Mouse (Mus musculus): Measurements from ENCODE around the gene Srsf4. TPM values are rescaled to one million over a fixed set of nuclear protein-coding genes. Genes with fewer than 3 reads are reported as not detected.

Gene Srsf4
- total and polyA plus RNA-seq, 3 experiments = 53.7 to 163 TPM; not detected in 1

DNA sequence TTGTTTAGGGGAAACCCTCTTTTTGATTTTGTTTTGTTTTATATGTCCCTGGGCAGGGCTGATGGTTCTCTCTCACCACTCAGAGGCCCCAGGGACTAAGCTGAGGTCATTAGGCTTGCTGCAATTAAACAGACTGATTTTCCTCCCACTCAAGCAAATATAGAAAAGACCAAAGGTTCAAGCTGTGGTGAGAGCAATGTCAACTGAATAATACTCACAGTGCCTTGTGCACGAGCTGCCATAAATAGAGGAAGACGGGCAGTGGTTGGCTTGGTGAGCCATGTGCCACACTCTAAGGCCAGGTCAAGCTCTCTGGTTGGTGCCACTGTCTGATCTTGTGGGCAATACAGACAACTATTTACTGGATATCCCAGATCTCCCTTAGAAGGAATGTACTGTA lies 66.0 kb downstream of the Srsf4 start:
- Histone ChIP-seq H3K36me3 (ENCODE audit: control insufficient read depth in 1 of 2, insufficient read depth in 2 of 2, low read length in 2 of 2) (peaks cover 0 to 14% of the 10 kb centered on the region in 2 experiments; a peak in 2 of 4 replicates), H3K9ac (ENCODE audit: control insufficient read depth, low read depth, low read length, poor library complexity, severe bottlenecking) (no peak overlapping the region), H3K9me3 (replicated peaks; ENCODE audit: insufficient read depth, low read length) (no peaks in the 10 kb centered on the region), H3K4me1 (ENCODE audit: control insufficient read depth in 1 of 2, insufficient read depth in 2 of 2, low read length in 2 of 2) (no peaks in the 10 kb centered on the region), H3K4me3 (ENCODE audit: control insufficient read depth in 1 of 2, insufficient read depth in 1 of 2, low read depth in 2 of 2, low read length in 2 of 2) (no peak overlapping the region), H3K27ac (ENCODE audit: control insufficient read depth, low read depth, low read length) (no peak overlapping the region), H3K27me3 (ENCODE audit: control insufficient read depth in 1 of 2, insufficient read depth in 2 of 2, low read length in 2 of 2) (no peaks in the 10 kb centered on the region), H3K79me2 (ENCODE audit: control insufficient read depth, insufficient read depth, low read length, poor library complexity) (no peaks in the 10 kb centered on the region)
- no peak for TF ChIP-seq USF1 (IDR thresholded peaks at IDR 0.05; ENCODE audit: low read depth, low read length)
- TF ChIP-seq TBP (IDR thresholded peaks at IDR 0.05; ENCODE audit: low read depth, low read length) = no peak
- TF ChIP-seq MEF2A (IDR thresholded peaks at IDR 0.05; ENCODE audit: extremely low read depth, insufficient replicate concordance, low read depth, low read length, poor library complexity, severe bottlenecking) = no peak
- no peak for TF ChIP-seq CHD1 (IDR thresholded peaks at IDR 0.05; ENCODE audit: low read depth, low read length)
- no peak for TF ChIP-seq KAT2A (conservative IDR thresholded peaks at IDR 0.05; ENCODE audit: low read depth, low read length)
- TF ChIP-seq RAD21 (IDR thresholded peaks at IDR 0.05; ENCODE audit: low read depth, low read length) = no peak
- TF ChIP-seq HCFC1 (IDR thresholded peaks at IDR 0.05; ENCODE audit: low read depth, low read length) = no peak
- TF ChIP-seq UBTF (IDR thresholded peaks at IDR 0.05; ENCODE audit: borderline replicate concordance, insufficient read depth, low read depth, low read length) = no peak
- TF ChIP-seq MYB (IDR thresholded peaks at IDR 0.05; ENCODE audit: low read depth, low read length) = no peak
- no peak for TF ChIP-seq POLR2AphosphoS5 (IDR thresholded peaks at IDR 0.05; ENCODE audit: borderline replicate concordance, low read depth, low read length)
- TF ChIP-seq MAFK (IDR thresholded peaks at IDR 0.05; ENCODE audit: borderline replicate concordance, low read depth, low read length) = no peak
- no peak for TF ChIP-seq MXI1 (IDR thresholded peaks at IDR 0.05; ENCODE audit: low read depth, low read length)
- no peak for TF ChIP-seq CHD2 (IDR thresholded peaks at IDR 0.05; ENCODE audit: low read length)
- DNase-seq (ENCODE audit: low read depth, low spot score) = no peak

DNA sequence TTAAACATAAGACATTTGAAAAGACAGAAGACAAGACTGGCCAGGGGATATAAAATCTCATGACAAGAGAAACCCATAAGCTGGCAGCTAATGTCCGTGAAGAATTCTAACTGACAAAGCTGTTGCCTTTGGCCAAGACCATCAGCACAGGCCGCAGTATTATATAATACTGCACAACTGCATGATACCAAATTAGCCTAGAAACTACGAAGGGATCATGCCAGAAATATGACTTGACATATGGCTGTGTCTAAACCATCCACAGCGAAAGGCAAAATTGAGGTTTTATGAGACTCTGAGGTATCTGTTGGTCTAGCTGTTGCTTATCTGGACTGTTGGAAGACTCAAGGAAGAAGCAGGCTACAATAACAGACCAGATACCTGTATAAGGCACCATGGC lies 67.4 kb downstream of the Srsf4 start:
- Histone ChIP-seq H3K36me3 (ENCODE audit: control insufficient read depth in 1 of 2, insufficient read depth in 2 of 2, low read length in 2 of 2) (peaks cover 0 to 16% of the 10 kb centered on the region in 2 experiments; a peak in 2 of 4 replicates), H3K9me3 (replicated peaks; ENCODE audit: insufficient read depth, low read length) (no peaks in the 10 kb centered on the region), H3K4me3 (ENCODE audit: control insufficient read depth in 1 of 2, insufficient read depth in 1 of 2, low read depth in 2 of 2, low read length in 2 of 2) (no peak overlapping the region), H3K9ac (ENCODE audit: control insufficient read depth, low read depth, low read length, poor library complexity, severe bottlenecking) (no peak overlapping the region), H3K4me1 (ENCODE audit: control insufficient read depth in 1 of 2, insufficient read depth in 2 of 2, low read length in 2 of 2) (no peaks in the 10 kb centered on the region), H3K79me2 (ENCODE audit: control insufficient read depth, insufficient read depth, low read length, poor library complexity) (no peaks in the 10 kb centered on the region), H3K27me3 (ENCODE audit: control insufficient read depth in 1 of 2, insufficient read depth in 2 of 2, low read length in 2 of 2) (no peaks in the 10 kb centered on the region), H3K27ac (ENCODE audit: control insufficient read depth, low read depth, low read length) (no peak overlapping the region)
- TF ChIP-seq SMC3 (IDR thresholded peaks at IDR 0.05; ENCODE audit: low read depth, low read length) (no peak), USF1 (IDR thresholded peaks at IDR 0.05; ENCODE audit: low read depth, low read length) (no peak), MEF2A (IDR thresholded peaks at IDR 0.05; ENCODE audit: extremely low read depth, insufficient replicate concordance, low read depth, low read length, poor library complexity, severe bottlenecking) (no peak), UBTF (IDR thresholded peaks at IDR 0.05; ENCODE audit: borderline replicate concordance, insufficient read depth, low read depth, low read length) (no peak), USF2 (IDR thresholded peaks at IDR 0.05; ENCODE audit: borderline replicate concordance in 1 of 2, insufficient read depth in 1 of 2, low read depth in 1 of 2, low read length in 2 of 2) (no peak), MYB (IDR thresholded peaks at IDR 0.05; ENCODE audit: low read depth, low read length) (no peak), MXI1 (IDR thresholded peaks at IDR 0.05; ENCODE audit: low read depth, low read length) (no peak), TCF12 (IDR thresholded peaks at IDR 0.05; ENCODE audit: low read depth, low read length) (no peak), MAFK (IDR thresholded peaks at IDR 0.05; ENCODE audit: borderline replicate concordance, low read depth, low read length) (no peak), CTCF (IDR thresholded peaks at IDR 0.05 in 2 of 3, conservative IDR thresholded peaks at IDR 0.05 in 1 of 3; ENCODE audit: control insufficient read depth in 1 of 3, insufficient read depth in 1 of 3, low read depth in 2 of 3, low read length in 3 of 3, poor library complexity in 1 of 3, severe bottlenecking in 1 of 3) (no peak), ETS1 (IDR thresholded peaks at IDR 0.05; ENCODE audit: low read depth, low read length) (no peak), MAZ (IDR thresholded peaks at IDR 0.05; ENCODE audit: low read depth, low read length) (no peak), GABPA (IDR thresholded peaks at IDR 0.05; ENCODE audit: low read depth, low read length) (no peak), RCOR1 (IDR thresholded peaks at IDR 0.05; ENCODE audit: low read depth, low read length) (no peak), ZKSCAN1 (IDR thresholded peaks at IDR 0.05; ENCODE audit: low read depth, low read length) (no peak), POLR2AphosphoS5 (IDR thresholded peaks at IDR 0.05; ENCODE audit: borderline replicate concordance, low read depth, low read length) (no peak), MAX (IDR thresholded peaks at IDR 0.05; ENCODE audit: low read length) (no peak)
- no peak for DNase-seq (ENCODE audit: low read depth, low spot score)
